Mouse (Mus musculus) midbrain, embryonic 12.5 days (tissue): Measurements from ENCODE around the gene Klf1. TPM values are rescaled to one million over a fixed set of nuclear protein-coding genes. Genes with fewer than 3 reads are reported as not detected.

ENCODE experiments used
- ATAC-seq: fragments of 200-750 bp; cut with Nextera tagmentation; 2 replicates; pipeline ENCODE4 v1.8.0; 2017; ENCODE audit warnings: low read depth, moderate TSS enrichment, moderate library complexity; ENCODE audit not compliant: low FRiP score
- H3K27ac ChIP-seq: fragments of 300-500 bp; sonication (generic); replicated peaks from 2 replicates; pipeline ENCODE4 v1.5.1; 2016; ENCODE audit warnings: mild to moderate bottlenecking
- H3K27me3 ChIP-seq: fragments of 300-500 bp; sonication (generic); 2 replicates; pipeline ENCODE4 v1.6.1; 2016; ENCODE audit warnings: mild to moderate bottlenecking
- H3K36me3 ChIP-seq: fragments of 300-500 bp; sonication (generic); 2 replicates; pipeline ENCODE4 v1.6.1; 2016
- H3K4me1 ChIP-seq: fragments of 300-500 bp; sonication (generic); 2 replicates; pipeline ENCODE4 v1.6.1; 2016
- H3K4me2 ChIP-seq: fragments of 300-500 bp; sonication (generic); replicated peaks from 2 replicates; pipeline ENCODE4 v1.6.1; 2016; ENCODE audit warnings: mild to moderate bottlenecking, moderate library complexity
- H3K4me3 ChIP-seq: fragments of 300-500 bp; sonication (generic); 2 replicates; pipeline ENCODE4 v1.5.1; 2016; ENCODE audit warnings: mild to moderate bottlenecking
- H3K9ac ChIP-seq: fragments of 300-500 bp; sonication (generic); replicated peaks from 2 replicates; pipeline ENCODE4 v1.6.1; 2016; ENCODE audit warnings: mild to moderate bottlenecking, moderate library complexity
- H3K9me3 ChIP-seq: fragments of 300-500 bp; sonication (generic); 2 replicates; pipeline ENCODE4 v1.6.1; 2016; ENCODE audit warnings: mild to moderate bottlenecking
- WGBS: fragments of 180-500 bp; shearing (Covaris S2); methylation state at CpG from one replicate; pipeline ENCODE4 v1.1.7; 2016; 5-methylcytosine and 5-hydroxymethylcytosine counted together
- polyA plus RNA-seq: library from polyadenylated mRNA; unstranded; fragments of >200 nt; fragmentation: Nextera tagmentation; extraction: Ambion mirVana; gene quantifications from 2 replicates; pipeline ENCODE4 v1.2.1, GENCODE M21; 2016

Klf1 gene
- 4.3 and 4.5 TPM in 2 replicates for polyA plus RNA-seq

DNA sequence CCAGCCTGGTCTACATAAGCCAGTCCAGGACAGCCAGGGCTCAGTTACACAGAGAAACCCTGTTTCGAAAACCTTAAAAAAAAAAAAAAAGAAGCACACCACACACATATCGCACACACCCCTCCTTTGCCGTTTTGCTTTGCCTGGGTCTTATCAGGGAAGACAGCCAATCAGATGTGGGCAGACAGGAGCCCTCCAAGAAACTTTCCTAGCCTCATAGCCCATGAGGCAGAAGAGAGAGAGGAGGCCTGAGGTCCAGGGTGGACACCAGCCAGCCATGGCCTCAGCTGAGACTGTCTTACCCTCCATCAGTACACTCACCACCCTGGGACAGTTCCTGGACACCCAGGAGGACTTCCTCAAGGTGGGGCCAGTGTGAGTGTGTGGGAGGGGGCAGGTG, at the start of gene Klf1:
Gene Klf1 (plus strand): TSS at position 177 of the 400 bp plus-strand sequence.
- no peak for ATAC-seq
- peaks cover 59% of the 10 kb centered on the region for H3K27me3 ChIP-seq

DNA sequence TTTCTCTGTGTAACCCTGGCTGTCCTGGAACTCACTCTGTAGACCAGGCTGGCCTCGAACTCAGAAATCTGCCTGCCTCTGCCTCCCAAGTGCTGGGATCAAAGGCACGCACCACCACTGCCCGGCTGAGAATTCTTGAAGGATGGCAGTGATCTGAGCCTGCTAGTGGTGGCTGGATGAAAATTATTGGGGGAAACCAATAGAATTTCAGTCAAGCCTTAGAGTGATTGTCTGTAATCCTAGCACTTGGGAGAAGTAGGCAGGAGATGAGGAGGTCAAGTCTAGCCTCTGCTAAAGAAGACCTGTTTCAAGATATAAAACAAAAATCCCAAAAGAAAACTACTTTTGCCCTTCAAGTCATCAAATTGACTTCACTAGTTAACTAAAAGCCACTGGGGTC, 45.3 kb upstream of the Klf1 start:
- no peak overlapping the region for H3K27ac ChIP-seq
- no peak overlapping the region for H3K4me3 ChIP-seq
- peak; percentile 23 for ATAC-seq
- peaks cover 14% of the 10 kb centered on the region for H3K4me1 ChIP-seq
- no peak overlapping the region for H3K4me2 ChIP-seq
- 96% methylated on average over 3 of the region's 3 CpGs for WGBS
- no peak overlapping the region for H3K9ac ChIP-seq
- H3K36me3 ChIP-seq, result peaks cover 18% of the 10 kb centered on the region
- H3K27me3 ChIP-seq, result 0 out of 2 replicates have a peak, but pooled peaks cover 6% of the 10 kb centered on the region
- no peaks in the 10 kb centered on the region for H3K9me3 ChIP-seq

More for the DNA sequence above, at the start of gene Klf1:
- WGBS, result 89% methylated on average over 3 of the region's 3 CpGs
- peak within 1 kb of the TSS; percentile 60 for H3K9ac ChIP-seq
- peak within 1 kb of the TSS; percentile 56 for H3K4me3 ChIP-seq
- H3K4me2 ChIP-seq, result peak within 1 kb of the TSS; percentile 92
- H3K27ac ChIP-seq, result no peak within 1 kb of the TSS
- no peaks in the 10 kb centered on the region for H3K9me3 ChIP-seq
- H3K4me1 ChIP-seq, result peaks cover 15% of the 10 kb centered on the region
- H3K36me3 ChIP-seq, result no peaks in the 10 kb centered on the region

DNA sequence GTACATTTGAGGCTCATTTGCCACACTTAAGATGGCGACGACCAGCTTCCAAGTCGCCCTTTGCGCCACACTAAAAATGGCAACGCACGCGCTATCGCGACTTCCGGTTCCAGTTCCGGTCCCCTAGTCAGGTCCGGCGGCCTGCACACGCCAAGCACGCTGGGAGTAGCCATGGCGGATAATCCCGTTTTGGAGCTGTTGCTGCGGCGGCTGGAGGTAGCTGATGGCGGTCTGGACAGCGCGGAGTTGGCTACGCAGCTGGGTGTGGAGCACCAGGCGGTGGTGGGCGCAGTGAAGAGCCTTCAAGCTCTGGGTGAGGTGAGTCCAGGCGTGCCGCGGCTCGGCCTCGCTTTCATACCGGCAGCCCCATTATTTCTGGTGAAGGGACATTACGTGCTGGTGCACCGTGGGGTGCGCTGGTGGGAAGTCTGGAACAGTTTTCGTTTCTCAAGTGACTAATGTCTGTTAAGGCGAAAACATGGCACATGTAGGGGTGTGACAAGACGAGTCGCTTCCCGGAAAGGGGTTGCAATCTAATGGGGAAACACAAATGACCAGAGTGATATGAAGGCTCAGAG, 44.8 kb upstream of the Klf1 start, which contains the start of gene Farsa:
Gene Farsa (plus strand): TSS at position 126 of the 578 bp plus-strand sequence.
- peak within 1 kb of the TSS; percentile 68 for H3K27ac ChIP-seq
- peaks cover 23% of the 10 kb centered on the region for H3K36me3 ChIP-seq
- peaks cover 14% of the 10 kb centered on the region for H3K4me1 ChIP-seq
- peak within 1 kb of the TSS; percentile 74 for H3K9ac ChIP-seq
- peak; percentile 94 for ATAC-seq
- H3K4me2 ChIP-seq, result peak within 1 kb of the TSS; percentile 61
- 0 out of 2 replicates have a peak, but pooled peaks cover 6% of the 10 kb centered on the region for H3K27me3 ChIP-seq
- WGBS, result under 1% methylated on average over 39 of the region's 39 CpGs
- H3K4me3 ChIP-seq, result peak within 1 kb of the TSS; percentile 79
- H3K9me3 ChIP-seq, result no peaks in the 10 kb centered on the region

DNA sequence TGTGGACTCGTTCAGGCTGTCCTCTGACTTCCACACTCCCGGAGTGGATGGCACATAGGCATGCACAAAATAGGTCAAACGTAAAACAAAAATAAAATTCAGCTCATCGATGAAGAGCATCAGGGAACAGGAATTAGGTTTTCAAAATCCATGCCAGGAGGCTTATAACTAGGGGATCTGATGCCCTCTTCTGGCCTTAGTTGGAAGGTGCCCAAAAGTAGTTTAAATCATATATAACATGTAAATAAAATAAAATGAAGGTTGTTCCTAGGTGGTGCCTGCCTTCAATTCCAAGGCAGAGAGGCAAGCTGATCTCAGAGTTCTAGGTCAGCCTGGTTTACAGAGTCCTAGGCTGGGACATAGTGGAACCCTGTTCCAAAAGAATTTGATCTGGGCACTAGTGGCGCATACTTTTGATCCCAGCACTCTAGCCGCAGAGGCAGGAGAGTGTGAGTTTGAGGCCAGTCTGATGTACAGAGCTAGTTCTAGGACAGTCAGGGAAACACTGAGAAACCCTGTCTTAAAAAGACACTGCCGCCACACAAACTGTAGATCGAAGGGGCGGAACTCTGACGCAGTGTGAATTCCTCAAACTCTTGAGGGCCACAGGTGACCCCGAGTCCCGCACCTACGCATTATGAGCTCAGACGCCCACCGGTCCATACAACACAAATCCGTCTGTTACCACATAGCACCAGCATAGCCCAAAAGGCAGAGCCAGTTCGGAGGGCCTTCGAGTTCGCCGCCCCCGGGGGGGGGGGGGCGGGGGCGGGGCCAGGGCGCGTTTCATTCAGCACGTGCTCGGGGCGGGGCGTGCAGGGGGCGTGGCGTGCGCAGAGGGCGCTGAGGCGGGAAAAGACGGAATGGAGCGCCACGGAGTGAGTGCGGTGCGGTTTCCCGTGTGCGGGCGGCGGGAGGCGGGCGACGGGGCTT, 30.1 kb upstream of the Klf1 start, which contains the start of gene Syce2:
Gene Syce2 (plus strand): TSS at position 736 of the 933 bp plus-strand sequence.
- H3K4me2 ChIP-seq, result peak within 1 kb of the TSS; percentile 73
- H3K36me3 ChIP-seq, result peaks cover 30% of the 10 kb centered on the region
- H3K9me3 ChIP-seq, result no peaks in the 10 kb centered on the region
- H3K27ac ChIP-seq, result no peak within 1 kb of the TSS
- peak within 1 kb of the TSS; percentile 40 for H3K4me3 ChIP-seq
- WGBS, result 17% methylated on average over 44 of the region's 46 CpGs
- peak within 1 kb of the TSS; percentile 53 for H3K9ac ChIP-seq
- peaks cover 14% of the 10 kb centered on the region for H3K27me3 ChIP-seq
- H3K4me1 ChIP-seq, result peaks cover 13% of the 10 kb centered on the region
- ATAC-seq, result peak; percentile 56; the same call in 1 of the 2 replicates

DNA sequence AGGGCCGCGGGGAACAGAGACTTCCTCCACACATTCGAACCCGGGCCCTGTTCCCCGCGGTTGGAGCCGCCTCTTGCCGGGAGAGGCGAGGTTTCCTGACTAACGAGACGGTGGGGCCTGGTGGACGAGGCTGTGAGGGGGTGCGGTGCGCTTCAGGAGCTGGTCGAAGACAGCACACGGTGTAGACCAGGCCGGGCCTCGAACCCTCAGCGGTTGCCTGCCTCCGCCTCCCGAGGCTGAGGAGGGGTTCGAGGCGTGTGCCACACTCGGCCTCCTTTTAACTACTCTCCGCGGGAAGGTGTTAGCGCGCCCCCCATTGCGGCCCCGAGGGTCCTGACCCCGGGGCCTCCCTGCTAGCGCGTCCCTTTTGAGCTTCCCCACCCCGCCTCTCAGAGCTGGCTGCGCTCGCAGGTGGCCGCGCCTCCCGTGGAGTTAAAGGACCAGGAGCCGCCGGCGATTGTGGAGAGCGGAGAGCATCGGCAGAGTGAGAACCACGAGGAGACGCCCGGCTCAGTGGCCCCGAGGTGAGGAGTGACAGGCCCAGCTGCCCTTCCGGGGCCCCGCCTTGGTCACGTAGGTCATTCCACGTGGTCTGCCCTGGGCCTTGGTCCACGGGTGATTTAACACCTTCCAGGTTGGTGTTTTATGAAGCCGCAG, 29.3 kb upstream of the Klf1 start:
- Histone ChIP-seq H3K4me1 (peaks cover 13% of the 10 kb centered on the region), H3K4me2 (peak overlapping the region; percentile 73), H3K9ac (peak overlapping the region; percentile 53), H3K27ac (no peak overlapping the region), H3K4me3 (peak overlapping the region; percentile 40), H3K36me3 (peaks cover 22% of the 10 kb centered on the region), H3K9me3 (no peaks in the 10 kb centered on the region), H3K27me3 (peaks cover 14% of the 10 kb centered on the region)
- peak; percentile 58; the same call in 1 of the 2 replicates for ATAC-seq
- 3% methylated on average over 53 of the region's 54 CpGs for whole genome bisulfite sequencing

DNA sequence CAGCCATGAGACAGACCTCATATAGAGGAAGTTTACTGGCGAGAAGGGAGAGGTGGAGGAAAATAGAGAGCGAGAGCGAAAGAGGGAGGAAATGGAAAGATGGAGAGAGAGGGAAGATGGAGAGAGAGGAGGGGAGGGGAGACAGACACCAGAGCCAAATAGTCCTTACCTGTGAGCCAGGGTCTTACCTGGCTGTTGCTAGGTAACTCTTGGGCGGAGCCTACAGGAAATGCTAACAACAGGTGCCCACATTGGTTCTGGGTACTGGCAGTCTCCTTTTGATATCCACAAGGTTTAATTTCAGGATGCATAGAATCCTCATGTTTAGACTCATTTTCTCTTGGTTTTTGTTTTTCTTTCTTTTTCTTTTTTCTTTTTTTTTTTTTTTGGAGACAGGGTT, 28.7 kb upstream of the Klf1 start:
- Histone ChIP-seq H3K36me3 (peaks cover 16% of the 10 kb centered on the region), H3K27me3 (peaks cover 14% of the 10 kb centered on the region), H3K9ac (no peak overlapping the region), H3K4me1 (peaks cover 13% of the 10 kb centered on the region), H3K4me3 (peak overlapping the region; percentile 40), H3K9me3 (no peaks in the 10 kb centered on the region), H3K4me2 (peak overlapping the region; percentile 73), H3K27ac (no peak overlapping the region)
- no peak for ATAC-seq
- WGBS, result 83% methylated on average over 4 of the region's 4 CpGs

DNA sequence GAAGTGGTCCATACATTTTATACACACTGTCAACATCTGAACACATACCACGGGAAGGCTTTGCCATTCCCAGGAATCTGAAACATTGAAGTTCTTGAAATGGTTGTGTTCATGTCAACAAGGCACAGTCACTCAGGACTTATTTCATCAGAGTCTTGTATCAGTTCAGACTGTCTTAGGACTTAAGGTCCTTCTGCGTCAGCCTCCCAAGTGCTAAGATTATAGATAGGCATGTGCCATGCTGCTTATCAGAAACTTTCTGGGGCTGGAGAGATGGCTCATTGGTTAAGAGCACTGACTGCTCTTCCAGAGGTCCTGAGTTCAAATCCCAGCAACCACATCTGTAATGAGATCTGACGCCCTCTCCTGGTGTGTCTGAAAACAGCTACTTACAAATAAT, 27.4 kb upstream of the Klf1 start:
- Histone ChIP-seq H3K9ac (no peak overlapping the region), H3K4me3 (no peak overlapping the region), H3K4me1 (peaks cover 13% of the 10 kb centered on the region), H3K36me3 (peaks cover 3% of the 10 kb centered on the region; the same call in 1 of the 2 replicates), H3K4me2 (no peak overlapping the region), H3K27me3 (peaks cover 14% of the 10 kb centered on the region), H3K27ac (no peak overlapping the region), H3K9me3 (no peaks in the 10 kb centered on the region)
- ATAC-seq, result no peak
- WGBS, result 93% methylated on average over 3 of the region's 3 CpGs

DNA sequence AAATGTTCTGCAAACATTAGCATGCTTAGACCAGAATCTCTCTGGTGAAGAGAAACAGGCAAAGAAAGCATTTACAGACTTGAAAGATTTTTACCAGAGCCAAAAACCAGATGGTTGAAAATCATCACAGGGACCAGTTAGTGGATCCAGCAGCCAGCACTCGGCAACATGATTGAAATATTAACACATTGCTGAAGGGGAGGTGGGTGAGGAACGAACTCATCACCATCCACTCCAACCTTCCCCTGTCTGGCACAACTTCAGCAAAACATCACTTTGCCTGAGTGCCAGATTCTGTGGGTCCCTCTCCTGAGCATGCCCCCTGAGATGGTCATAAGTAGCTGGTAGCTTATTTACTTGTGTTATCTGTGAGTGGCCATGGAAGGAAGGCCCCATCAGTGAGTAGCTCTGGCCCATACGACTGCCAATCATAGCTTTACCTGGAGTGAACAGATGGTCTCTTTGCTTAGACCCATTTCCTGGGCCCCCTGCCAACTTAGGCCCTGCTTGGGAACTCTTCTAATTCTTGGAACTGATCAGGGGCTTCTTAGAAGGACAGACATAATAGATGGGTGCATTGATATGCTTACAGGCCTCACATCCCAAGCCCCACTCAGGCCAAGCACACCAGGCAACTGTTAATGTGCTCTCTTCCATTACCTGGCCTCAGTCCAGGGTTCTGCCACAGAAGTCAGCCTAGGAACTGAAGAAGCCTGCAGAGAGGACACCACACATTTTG, 24.3 kb upstream of the Klf1 start:
- Histone ChIP-seq H3K9me3 (no peaks in the 10 kb centered on the region), H3K9ac (no peak overlapping the region), H3K27ac (no peak overlapping the region), H3K4me3 (no peak overlapping the region), H3K4me2 (no peak overlapping the region), H3K27me3 (peaks cover 7% of the 10 kb centered on the region), H3K4me1 (peaks cover 6% of the 10 kb centered on the region), H3K36me3 (no peaks in the 10 kb centered on the region)
- WGBS, result 90% methylated on average over 3 of the region's 3 CpGs
- no peak for ATAC-seq

DNA sequence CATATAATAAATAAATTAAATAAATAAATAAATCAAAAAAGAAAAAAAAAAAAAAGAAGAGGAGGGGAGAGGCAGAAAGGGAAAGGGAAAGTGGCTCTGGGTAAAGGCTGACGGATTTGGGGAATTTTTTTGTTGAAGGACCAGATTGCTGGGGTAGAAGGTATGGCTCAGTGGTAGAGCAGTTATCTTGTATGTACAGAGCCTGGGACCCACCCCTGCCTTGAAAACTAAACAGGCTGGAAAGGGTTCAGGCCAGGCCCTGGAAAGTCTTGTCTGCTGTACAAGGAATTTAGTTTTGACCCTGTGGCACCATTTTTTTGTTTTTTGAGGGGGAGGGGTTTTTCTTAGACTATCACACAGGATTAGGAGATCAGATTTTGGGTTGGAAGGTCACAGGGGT, 22.8 kb upstream of the Klf1 start:
- ATAC-seq, result no peak
- Histone ChIP-seq H3K9me3 (no peaks in the 10 kb centered on the region), H3K27ac (no peak overlapping the region), H3K9ac (no peak overlapping the region), H3K36me3 (no peaks in the 10 kb centered on the region), H3K4me2 (no peak overlapping the region), H3K4me1 (no peaks in the 10 kb centered on the region), H3K4me3 (no peak overlapping the region), H3K27me3 (no peaks in the 10 kb centered on the region)
- 80% methylated on average over 1 of the region's 1 CpGs for WGBS

DNA sequence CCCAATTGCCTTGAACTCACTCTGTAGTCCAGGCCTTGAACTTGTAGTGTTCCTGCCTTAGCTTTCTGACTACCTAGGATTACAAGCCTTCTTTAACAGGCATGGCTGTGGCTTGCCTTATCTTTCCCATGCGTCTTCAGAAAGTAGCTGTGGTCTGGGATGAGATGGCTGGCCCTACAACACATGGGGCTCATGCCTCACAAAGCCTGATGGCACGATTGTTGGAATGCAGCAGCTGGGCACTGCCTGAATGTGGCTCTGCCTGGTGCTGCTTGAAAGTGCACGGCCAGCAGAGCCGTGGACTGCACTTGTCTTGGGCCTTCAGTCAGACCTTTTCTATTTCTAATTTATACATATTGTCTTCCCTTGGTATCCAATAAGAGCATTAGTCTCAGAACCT, 17.0 kb upstream of the Klf1 start:
- Histone ChIP-seq H3K36me3 (peaks cover 37% of the 10 kb centered on the region), H3K27ac (no peak overlapping the region), H3K9ac (no peak overlapping the region), H3K27me3 (no peaks in the 10 kb centered on the region), H3K4me2 (no peak overlapping the region), H3K4me3 (no peak overlapping the region), H3K4me1 (no peaks in the 10 kb centered on the region), H3K9me3 (no peaks in the 10 kb centered on the region)
- ATAC-seq, result no peak
- WGBS, result 86% methylated on average over 4 of the region's 4 CpGs

DNA sequence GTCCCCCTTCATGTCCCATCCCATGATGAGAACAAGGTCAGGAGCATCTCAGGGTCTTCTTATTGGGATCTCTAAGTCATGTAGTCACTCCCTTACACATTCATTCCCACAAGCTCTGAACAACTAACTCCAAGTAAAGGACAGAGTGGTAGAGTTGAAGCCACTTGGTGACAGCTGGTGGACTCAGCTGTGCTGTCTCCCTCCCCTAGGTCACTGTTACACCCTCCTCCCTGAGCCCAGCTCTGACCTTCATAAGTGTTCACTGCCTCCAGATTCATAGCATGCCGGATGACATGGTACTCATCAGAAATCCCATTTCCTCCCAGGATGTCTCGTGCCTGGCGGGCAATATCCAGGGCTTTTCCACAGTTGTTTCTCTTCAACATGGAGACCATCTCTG, 13.4 kb upstream of the Klf1 start:
- H3K4me1 ChIP-seq, result peaks cover 7% of the 10 kb centered on the region
- 98% methylated on average over 3 of the region's 3 CpGs for WGBS
- H3K4me3 ChIP-seq, result no peak overlapping the region
- ATAC-seq, result no peak
- H3K9ac ChIP-seq, result no peak overlapping the region
- H3K27me3 ChIP-seq, result no peaks in the 10 kb centered on the region
- no peaks in the 10 kb centered on the region for H3K9me3 ChIP-seq
- no peak overlapping the region for H3K27ac ChIP-seq
- H3K36me3 ChIP-seq, result peaks cover 47% of the 10 kb centered on the region
- no peak overlapping the region for H3K4me2 ChIP-seq
